7 mouse cellular contexts compared by ENCODE assay signal in the genomic region with DNA sequence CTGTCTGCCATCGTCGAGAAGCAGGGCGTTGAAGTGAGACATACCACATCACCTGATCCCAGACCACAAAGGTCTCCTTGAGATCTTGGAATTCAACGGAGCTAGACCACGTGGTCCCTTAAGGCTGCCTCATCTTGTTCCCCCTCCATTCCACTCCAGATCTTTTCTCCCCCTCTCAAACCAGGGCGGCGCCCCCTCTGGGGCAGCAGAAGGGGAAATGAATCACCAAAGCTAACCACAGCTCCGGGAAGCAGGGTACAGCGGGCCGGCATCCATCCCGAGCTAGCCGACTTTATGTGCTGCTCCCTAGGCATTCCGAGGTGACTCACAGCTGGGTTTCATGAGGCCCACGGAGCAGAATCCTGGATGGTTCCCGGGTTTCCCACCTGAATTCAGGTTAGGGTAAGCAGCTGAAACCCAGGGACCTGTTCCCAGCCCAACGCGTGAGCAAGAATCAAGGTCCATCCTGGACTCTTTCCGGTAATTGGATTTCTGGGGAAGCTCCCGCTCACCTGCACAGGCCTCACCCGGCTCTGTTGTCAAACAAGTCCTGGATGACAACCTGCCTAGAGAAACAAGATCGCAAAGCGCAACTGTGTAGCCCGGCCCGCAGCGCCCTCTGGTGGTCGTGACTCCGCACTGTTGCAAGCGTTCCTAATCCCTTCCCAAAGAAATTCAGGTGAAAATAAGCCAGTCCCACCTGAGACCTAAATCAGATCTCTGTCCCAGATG. TPM values are rescaled to one million over a fixed set of nuclear protein-coding genes. Genes with fewer than 3 reads are reported as not detected.
DNase-seq lines count a peak whose midpoint lies in the region; ATAC-seq lines count a peak whose summit lies in the region.

Slc35e4 (minus strand) TSS at position 556 of the 732 bp plus-strand sequence.

- H3K4me1 ChIP-seq in embryonic facial prominence, embryonic 12.5 days = peaks cover 21% of the 10 kb centered on the region
- H3K4me1 ChIP-seq in limb, embryonic 12.5 days (replicated peaks) = peaks cover 14% of the 10 kb centered on the region
- H3K4me1 ChIP-seq in midbrain, embryonic 14.5 days (ENCODE audit: control insufficient read depth, insufficient read depth, low read length) = peaks cover 33% of the 10 kb centered on the region

- H3K36me3 ChIP-seq in embryonic facial prominence, embryonic 12.5 days = no peaks in the 10 kb centered on the region
- peaks cover 3% of the 10 kb centered on the region; the same call in 1 of the 2 replicates for H3K36me3 ChIP-seq in limb, embryonic 12.5 days
- no peaks in the 10 kb centered on the region for H3K36me3 ChIP-seq in midbrain, embryonic 14.5 days (ENCODE audit: control insufficient read depth, insufficient read depth, low read length)

- H3K4me2 ChIP-seq in embryonic facial prominence, embryonic 12.5 days (replicated peaks) = peak within 1 kb of the TSS; percentile 92
- peak within 1 kb of the TSS; percentile 88 for H3K4me2 ChIP-seq in limb, embryonic 12.5 days
- peak within 1 kb of the TSS; percentile 90 for H3K4me2 ChIP-seq in midbrain, embryonic 14.5 days (ENCODE audit: low read length)

- peak; percentile 92 for DNase-seq in adrenal gland, postnatal 14 days
- peak; percentile 81 to 92 for DNase-seq in heart, adult 18-20 months
- DNase-seq in kidney, adult 18-20 months = peak; percentile 89
- DNase-seq in midbrain, embryonic 14.5 days = peak; percentile 93
- peak; percentile 57 for DNase-seq in spleen, adult 12 weeks (ENCODE audit: low spot score)

- peak; percentile 66 for ATAC-seq in embryonic facial prominence, embryonic 12.5 days (ENCODE audit: insufficient number of reproducible peaks, insufficient read depth, low FRiP score, low TSS enrichment)
- peak; percentile 29 for ATAC-seq in limb, embryonic 12.5 days (ENCODE audit: insufficient number of reproducible peaks, insufficient read depth, low FRiP score, low TSS enrichment, low read depth)
- peak; percentile 58; the same call in 1 of the 2 replicates for ATAC-seq in midbrain, embryonic 14.5 days (ENCODE audit: low FRiP score, low TSS enrichment)

- WGBS in embryonic facial prominence, embryonic 12.5 days = under 1% methylated on average over 28 of the region's 28 CpGs
- WGBS in limb, embryonic 12.5 days = 1% methylated on average over 28 of the region's 28 CpGs
- under 1% methylated on average over 28 of the region's 28 CpGs for WGBS in midbrain, embryonic 14.5 days

- H3K9me3 ChIP-seq in embryonic facial prominence, embryonic 12.5 days = no peaks in the 10 kb centered on the region
- no peaks in the 10 kb centered on the region for H3K9me3 ChIP-seq in limb, embryonic 12.5 days
- H3K9me3 ChIP-seq in midbrain, embryonic 14.5 days (ENCODE audit: control insufficient read depth, low read length) = no peaks in the 10 kb centered on the region

- H3K9ac ChIP-seq in embryonic facial prominence, embryonic 12.5 days = peak within 1 kb of the TSS; percentile 51
- H3K9ac ChIP-seq in limb, embryonic 12.5 days (replicated peaks) = peak within 1 kb of the TSS; percentile 60
- peak within 1 kb of the TSS; percentile 60 for H3K9ac ChIP-seq in midbrain, embryonic 14.5 days (replicated peaks; ENCODE audit: low read length)

- H3K27ac ChIP-seq in embryonic facial prominence, embryonic 12.5 days = peak within 1 kb of the TSS; percentile 75
- H3K27ac ChIP-seq in limb, embryonic 12.5 days = no peak within 1 kb of the TSS
- peak within 1 kb of the TSS; percentile 74 for H3K27ac ChIP-seq in midbrain, embryonic 14.5 days (replicated peaks; ENCODE audit: low read depth, low read length)

- peak within 1 kb of the TSS; percentile 53 for H3K4me3 ChIP-seq in embryonic facial prominence, embryonic 12.5 days
- peak within 1 kb of the TSS; percentile 60 for H3K4me3 ChIP-seq in limb, embryonic 12.5 days (replicated peaks)
- peak within 1 kb of the TSS; percentile 59 for H3K4me3 ChIP-seq in midbrain, embryonic 14.5 days (replicated peaks; ENCODE audit: low read depth, low read length)

- peaks cover 21% of the 10 kb centered on the region for H3K27me3 ChIP-seq in embryonic facial prominence, embryonic 12.5 days
- H3K27me3 ChIP-seq in limb, embryonic 12.5 days = peaks cover 26% of the 10 kb centered on the region
- H3K27me3 ChIP-seq in midbrain, embryonic 14.5 days (ENCODE audit: control insufficient read depth, insufficient read depth, low read length) = 0 out of 2 replicates have a peak, but pooled peaks cover 4% of the 10 kb centered on the region

RNA-seq across cellular contexts. Expression of gene Slc35e4, which starts in this region (rescaled TPM):
- total RNA-seq in adrenal gland, postnatal 14 days (2021) = 3.4 and 5.4 TPM in 2 replicates
- 5.1 and 5.2 TPM in 2 replicates for polyA plus RNA-seq in embryonic facial prominence, embryonic 12.5 days (2016; fragmentation: Nextera tagmentation; extraction: Ambion mirVana)
- 1 to 10 TPM; 3.5 TPM for total RNA-seq in heart, adult 18-20 months (2021)
- 3.0 and 3.7 TPM in 2 replicates for polyA plus RNA-seq in limb, embryonic 12.5 days (2016; fragmentation: Nextera tagmentation; extraction: Ambion mirVana)
- polyA plus RNA-seq in midbrain, embryonic 14.5 days (2014; fragmentation: Nextera tagmentation; extraction: Ambion mirVana) = 10.8 and 14.5 TPM in 2 replicates
